8 mouse cellular contexts compared by ENCODE assay signal in the genomic region with DNA sequence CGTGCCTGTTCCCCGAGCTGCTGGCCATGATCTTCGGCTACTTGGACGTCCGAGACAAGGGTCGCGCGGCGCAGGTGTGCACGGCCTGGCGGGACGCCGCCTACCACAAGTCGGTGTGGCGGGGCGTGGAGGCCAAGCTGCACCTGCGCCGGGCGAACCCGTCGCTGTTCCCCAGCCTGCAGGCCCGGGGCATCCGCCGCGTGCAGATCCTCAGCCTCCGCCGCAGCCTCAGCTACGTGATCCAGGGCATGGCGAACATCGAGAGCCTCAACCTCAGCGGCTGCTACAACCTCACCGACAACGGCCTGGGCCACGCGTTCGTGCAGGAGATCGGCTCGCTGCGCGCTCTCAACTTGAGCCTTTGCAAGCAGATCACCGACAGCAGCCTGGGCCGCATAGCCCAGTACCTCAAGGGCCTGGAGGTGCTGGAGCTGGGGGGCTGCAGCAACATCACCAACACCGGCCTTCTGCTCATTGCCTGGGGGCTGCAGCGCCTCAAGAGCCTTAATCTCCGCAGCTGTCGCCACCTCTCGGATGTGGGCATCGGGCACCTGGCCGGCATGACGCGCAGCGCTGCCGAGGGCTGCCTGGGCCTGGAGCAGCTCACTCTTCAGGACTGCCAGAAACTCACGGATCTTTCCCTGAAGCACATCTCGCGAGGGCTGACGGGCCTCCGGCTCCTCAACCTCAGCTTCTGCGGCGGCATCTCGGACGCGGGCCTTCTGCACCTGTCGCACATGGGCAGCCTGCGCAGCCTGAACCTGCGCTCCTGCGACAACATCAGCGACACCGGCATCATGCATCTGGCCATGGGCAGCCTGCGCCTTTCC. TPM values are rescaled to one million over a fixed set of nuclear protein-coding genes. Genes with fewer than 3 reads are reported as not detected.
A peak's percentile ranks its signal among the peaks of the same experiment; 100 is the strongest.
DNase-seq lines count a peak whose midpoint lies in the region; ATAC-seq and TF ChIP-seq lines count a peak whose summit lies in the region.

No protein-coding gene starts in this region.

- no peaks in the 10 kb centered on the region for H3K27me3 ChIP-seq in limb, embryonic 14.5 days (ENCODE audit: control insufficient read depth, insufficient read depth, low read length)
- no peaks in the 10 kb centered on the region for H3K27me3 ChIP-seq in midbrain, embryonic 16.5 days (ENCODE audit: control insufficient read depth, insufficient read depth, low read depth, low read length)

- H3K27ac ChIP-seq in limb, embryonic 14.5 days (replicated peaks; ENCODE audit: low read depth, low read length) = peak overlapping the region; percentile 98
- H3K27ac ChIP-seq in midbrain, embryonic 16.5 days (ENCODE audit: low read length) = peak overlapping the region; percentile 100

- peaks cover 19% of the 10 kb centered on the region for H3K36me3 ChIP-seq in limb, embryonic 14.5 days (ENCODE audit: control insufficient read depth, insufficient read depth, low read length)
- H3K36me3 ChIP-seq in midbrain, embryonic 16.5 days (ENCODE audit: control insufficient read depth, insufficient read depth, low read length) = no peaks in the 10 kb centered on the region; the same call in 1 of the 2 replicates

- peak overlapping the region; percentile 99 for H3K4me2 ChIP-seq in limb, embryonic 14.5 days (replicated peaks; ENCODE audit: low read depth, low read length, severe bottlenecking)
- H3K4me2 ChIP-seq in midbrain, embryonic 16.5 days (ENCODE audit: low read length) = peak overlapping the region; percentile 99

- intact Hi-C loops in gastrocnemius, postnatal 36 days (cut with DNase I) = no loop called here

- 0 out of 2 replicates have a peak, but pooled peaks have one; percentile 36 for TF ChIP-seq POLR2A in limb, embryonic 14.5 days (IDR thresholded peaks at IDR 0.05; ENCODE audit: borderline replicate concordance, extremely low read depth, insufficient read depth, insufficient read length)

- under 1% methylated on average over 60 of the region's 70 CpGs for WGBS in limb, embryonic 14.5 days
- WGBS in midbrain, embryonic 16.5 days = under 1% methylated on average over 68 of the region's 70 CpGs

- peak overlapping the region; percentile 91 for H3K9ac ChIP-seq in limb, embryonic 14.5 days (ENCODE audit: low read depth, low read length, severe bottlenecking)
- H3K9ac ChIP-seq in midbrain, embryonic 16.5 days (ENCODE audit: low read depth, low read length) = peak overlapping the region; percentile 94

- peak; percentile 3 for ATAC-seq in limb, embryonic 14.5 days (ENCODE audit: low FRiP score, low read depth)
- ATAC-seq in midbrain, embryonic 16.5 days = peak; percentile 33

- H3K4me3 ChIP-seq in limb, embryonic 14.5 days (replicated peaks; ENCODE audit: low read length) = peak overlapping the region; percentile 85
- peak overlapping the region; percentile 86 for H3K4me3 ChIP-seq in midbrain, embryonic 16.5 days (ENCODE audit: low read depth, low read length)

- peak; percentile 25 for DNase-seq in ovary, adult 18-20 months (ENCODE audit: low spot score)
- DNase-seq in ovary, postnatal 14 days (ENCODE audit: low spot score) = no peak
- DNase-seq in embryo, embryonic 10.5 days (ENCODE audit: low spot score) = peak; percentile 62
- DNase-seq in gastrocnemius, postnatal 36 days = peak; percentile 17 to 48
- peak; percentile 57 for DNase-seq in kidney, adult 11 months
- DNase-seq in limb, embryonic 14.5 days (ENCODE audit: low spot score) = peak; percentile 52
- peak; percentile 62 to 64 for DNase-seq in spleen, postnatal 36 days (ENCODE audit: low spot score in 2 of 2)

- peaks cover 37% of the 10 kb centered on the region for H3K4me1 ChIP-seq in limb, embryonic 14.5 days (ENCODE audit: control insufficient read depth, insufficient read depth, low read length)
- H3K4me1 ChIP-seq in midbrain, embryonic 16.5 days (ENCODE audit: control insufficient read depth, insufficient read depth, low read length) = peaks cover 41% of the 10 kb centered on the region

- H3K9me3 ChIP-seq in limb, embryonic 14.5 days (ENCODE audit: control insufficient read depth, low read length) = no peaks in the 10 kb centered on the region
- no peaks in the 10 kb centered on the region for H3K9me3 ChIP-seq in midbrain, embryonic 16.5 days (replicated peaks; ENCODE audit: control insufficient read depth, low read length, poor library complexity, severe bottlenecking)

RNA-seq across cellular contexts. Expression of a gene that starts 0.6 kb away (rescaled TPM):
- total RNA-seq in gastrocnemius, postnatal 36 days (2021) = 10 to 100 TPM; 10.3 to 10.7 TPM
- 39.1 and 56.2 TPM in 2 replicates for polyA plus RNA-seq in limb, embryonic 14.5 days (2012; rRNA removed)
- polyA plus RNA-seq in limb, embryonic 14.5 days (2014; fragmentation: Nextera tagmentation; extraction: Ambion mirVana) = 5.2 and 6.4 TPM in 2 replicates
- polyA plus RNA-seq in midbrain, embryonic 16.5 days (2015; fragmentation: Nextera tagmentation; extraction: Ambion mirVana) = 2.0 and 2.5 TPM in 2 replicates
